Mouse (Mus musculus): ENCODE results near the gene 1810010H24Rik. TPM values are rescaled to one million over a fixed set of nuclear protein-coding genes. Genes with fewer than 3 reads are reported as not detected.

Gene 1810010H24Rik
- 7.7 TPM for polyA plus RNA-seq (2014; fragmentation: Illumina TruSeq; extraction: RNeasy Lipid Tissue Mini Kit (QIAGEN cat#74804); ENCODE audit: low read depth, low replicate concordance)

DNA sequence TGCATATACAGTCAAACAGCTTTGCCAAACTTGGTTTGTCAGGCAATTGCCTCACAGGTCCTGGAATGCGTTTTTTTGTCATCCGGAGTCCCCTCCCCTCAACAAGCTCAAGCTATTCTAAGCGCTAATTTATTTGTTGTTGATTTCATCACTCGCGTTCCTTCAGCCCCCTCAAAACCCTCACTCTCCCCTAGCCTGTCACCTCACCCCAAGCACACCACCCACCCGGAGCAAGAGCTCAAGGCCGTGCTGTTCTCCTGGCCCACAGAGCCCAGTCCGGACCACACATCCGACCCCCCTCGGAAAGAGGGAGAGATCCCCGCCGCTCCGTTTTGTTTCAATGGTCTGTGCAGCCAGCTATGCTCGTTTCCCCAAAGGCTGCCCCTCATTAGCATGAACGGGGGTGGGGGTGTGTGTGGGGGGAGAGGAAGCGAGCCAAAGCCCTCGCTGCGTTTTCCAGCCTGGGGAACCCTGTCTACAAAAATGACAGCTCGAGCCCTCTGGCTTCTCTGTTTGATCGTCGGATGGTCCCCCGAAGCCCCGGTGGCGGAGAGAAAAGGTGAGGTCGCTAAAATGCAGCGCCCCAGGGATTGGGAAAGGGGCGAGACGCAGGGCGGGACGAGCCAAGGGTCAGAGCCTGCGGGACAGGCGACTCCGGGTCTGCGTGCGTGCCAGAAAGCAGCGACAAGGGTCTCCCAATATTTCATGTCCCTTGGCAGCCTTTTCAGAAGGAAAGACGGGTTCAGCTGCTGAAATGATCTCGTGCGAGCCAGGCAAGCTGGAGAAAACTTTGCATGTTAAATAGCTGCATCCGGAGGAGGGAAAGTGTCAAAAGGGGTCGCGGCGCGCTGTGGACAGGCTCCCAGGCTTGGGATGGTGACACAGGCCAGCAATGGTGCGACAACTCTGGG is at the start of gene 1810010H24Rik:
1810010H24Rik (plus strand) TSS at position 271 of the 911 bp plus-strand sequence.

DNA sequence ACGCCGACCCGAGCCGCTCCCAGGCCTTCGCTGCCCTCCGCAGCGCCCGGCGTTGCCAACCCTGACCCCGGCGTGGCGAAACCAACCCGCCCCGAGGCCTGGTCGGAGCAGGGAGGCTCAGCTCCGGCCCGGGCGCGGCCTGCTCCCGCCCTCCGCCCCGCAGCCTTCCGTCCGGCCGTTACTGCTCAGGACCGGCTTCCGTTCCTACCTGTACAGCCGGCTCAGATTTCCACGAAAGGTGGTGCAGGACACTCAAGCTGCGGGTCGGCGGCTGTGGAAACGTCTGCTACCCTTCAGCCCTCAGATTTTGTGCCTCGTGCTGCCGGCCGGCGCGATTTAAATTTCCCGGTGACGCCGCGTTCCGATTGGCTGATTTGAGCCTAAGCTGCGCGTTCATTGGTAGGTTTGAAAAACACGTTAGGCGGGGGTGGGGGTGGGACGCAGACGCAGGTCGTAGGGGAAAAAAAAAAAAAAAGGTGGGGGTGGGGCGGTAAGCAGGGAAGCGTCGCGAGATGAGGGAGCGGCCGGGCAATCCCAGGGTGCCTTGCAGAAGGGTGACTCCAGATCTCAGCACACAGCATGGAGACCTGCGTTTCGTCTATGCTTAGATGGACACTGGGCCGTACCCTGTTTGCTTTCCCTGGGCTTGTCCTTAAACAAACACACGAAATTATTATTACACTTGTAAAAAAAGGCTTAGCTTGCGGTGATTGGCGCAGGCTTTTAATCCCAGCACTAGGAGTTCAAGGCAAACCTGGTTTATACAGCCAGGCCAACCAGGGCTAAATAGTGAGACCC is 26.1 kb upstream of the 1810010H24Rik start, which contains the start of gene Kpna2:
Kpna2 (minus strand) TSS at position 391 of the 798 bp plus-strand sequence.

Other genes with a start within 250 kb of the 1810010H24Rik start
- gene Polg2, start 246.1 kb upstream of the 1810010H24Rik start, polyA plus RNA-seq (2014; fragmentation: Illumina TruSeq; extraction: RNeasy Lipid Tissue Mini Kit (QIAGEN cat#74804); ENCODE audit: low read depth, low replicate concordance), result 20.0 TPM
- gene Ddx5, start 236.5 kb upstream of the 1810010H24Rik start, polyA plus RNA-seq (2014; fragmentation: Illumina TruSeq; extraction: RNeasy Lipid Tissue Mini Kit (QIAGEN cat#74804); ENCODE audit: low read depth, low replicate concordance), result 2,095 TPM
- gene Cep95, start 236.4 kb upstream of the 1810010H24Rik start, polyA plus RNA-seq (2014; fragmentation: Illumina TruSeq; extraction: RNeasy Lipid Tissue Mini Kit (QIAGEN cat#74804); ENCODE audit: low read depth, low replicate concordance), result 40.1 TPM
- gene Smurf2, start 105.0 kb upstream of the 1810010H24Rik start, polyA plus RNA-seq (2014; fragmentation: Illumina TruSeq; extraction: RNeasy Lipid Tissue Mini Kit (QIAGEN cat#74804); ENCODE audit: low read depth, low replicate concordance), result 109 TPM
- gene Kpna2, start 26.1 kb upstream of the 1810010H24Rik start, polyA plus RNA-seq (2014; fragmentation: Illumina TruSeq; extraction: RNeasy Lipid Tissue Mini Kit (QIAGEN cat#74804); ENCODE audit: low read depth, low replicate concordance), result 179 TPM
- gene Bptf, start 106.4 kb downstream of the 1810010H24Rik start, polyA plus RNA-seq (2014; fragmentation: Illumina TruSeq; extraction: RNeasy Lipid Tissue Mini Kit (QIAGEN cat#74804); ENCODE audit: low read depth, low replicate concordance), result 42.3 TPM
- gene Nol11, start 163.7 kb downstream of the 1810010H24Rik start, polyA plus RNA-seq (2014; fragmentation: Illumina TruSeq; extraction: RNeasy Lipid Tissue Mini Kit (QIAGEN cat#74804); ENCODE audit: low read depth, low replicate concordance), result 27.5 TPM